Mouse (Mus musculus) neural tube, embryonic 12.5 days (tissue): ENCODE measurements around the gene Uchl5. TPM values are rescaled to one million over a fixed set of nuclear protein-coding genes. Genes with fewer than 3 reads are reported as not detected.

Experiments
- polyA plus RNA-seq: library from polyadenylated mRNA; unstranded; fragments of >200 nt; fragmentation: Nextera tagmentation; extraction: Ambion mirVana; gene quantifications from 2 replicates; pipeline ENCODE4 v1.2.1, GENCODE M21; 2016

Gene Uchl5
- polyA plus RNA-seq, 1 experiment from 2014 or later: 77.7 TPM

Other genes starting within 250 kb of the Uchl5 start
- 1.7 and 2.0 TPM in 2 replicates for gene B3galt2, start 136.6 kb upstream of the Uchl5 start, polyA plus RNA-seq
- 33.3 and 35.5 TPM in 2 replicates for gene Cdc73, start 74.4 kb upstream of the Uchl5 start, polyA plus RNA-seq
- gene Glrx2, start 60.9 kb upstream of the Uchl5 start, polyA plus RNA-seq: 136 and 138 TPM in 2 replicates
- gene Trove2, start 204 bp upstream of the Uchl5 start, polyA plus RNA-seq: 30.6 and 35.8 TPM in 2 replicates
- gene Rgs2, start 226.9 kb downstream of the Uchl5 start, polyA plus RNA-seq: 77.2 and 83.4 TPM in 2 replicates